In genomic region chr9:46298381-46298780, GRCm38 (mm10) we compare ENCODE assay signal across 32 mouse cellular contexts. TPM values are rescaled to one million over a fixed set of nuclear protein-coding genes. Genes with fewer than 3 reads are reported as not detected.
"Had no signal": no experiment of that assay in that cellular context is flagged by ENCODE, and none has a peak within 500 bp of the region (broad histone marks: within the 10 kb centered on the region; RNA-seq: fewer than 3 reads in every experiment).

No protein-coding gene starts in this region.

- DNase-seq: kidney, postnatal 14 days; left cerebral cortex, postnatal 4 days; lung, adult 18-20 months; lung, postnatal 10 days; lung, postnatal 36 days; retina, postnatal 1 day; right cerebral cortex, postnatal 25 days; thymus, adult 18-20 months; thymus, postnatal 36 days had no signal

- H3K27me3 ChIP-seq: limb, embryonic 12.5 days; limb, embryonic 15.5 days; lung, embryonic 15.5 days; midbrain, embryonic 13.5 days; neural tube, embryonic 13.5 days had no signal

- H3K27ac ChIP-seq: hindbrain, postnatal 0 days; limb, embryonic 12.5 days; limb, embryonic 15.5 days; liver, embryonic 14.5 days; lung, embryonic 15.5 days; midbrain, embryonic 10.5 days; midbrain, embryonic 13.5 days; neural tube, embryonic 13.5 days had no signal

- H3K9ac ChIP-seq: limb, embryonic 12.5 days; limb, embryonic 15.5 days; liver, embryonic 14.5 days; lung, embryonic 15.5 days; midbrain, embryonic 13.5 days; neural tube, embryonic 13.5 days had no signal

- ATAC-seq: hindbrain, postnatal 0 days; inflammation-experienced regulatory T-cells, adult 6 months; intestine, embryonic 16.5 days; midbrain, embryonic 13.5 days; midbrain, embryonic 16.5 days had no signal

- H3K4me3 ChIP-seq: limb, embryonic 12.5 days; limb, embryonic 15.5 days; lung, embryonic 15.5 days; megakaryocyte, embryonic 14.5 days; midbrain, embryonic 10.5 days; midbrain, embryonic 13.5 days; myocyte; neural tube, embryonic 13.5 days had no signal

- H3K4me2 ChIP-seq: limb, embryonic 12.5 days; limb, embryonic 15.5 days; lung, embryonic 15.5 days; midbrain, embryonic 13.5 days; neural tube, embryonic 13.5 days had no signal

- H3K9me3 ChIP-seq: limb, embryonic 12.5 days; limb, embryonic 15.5 days; lung, embryonic 15.5 days; megakaryocyte, embryonic 14.5 days; midbrain, embryonic 10.5 days; midbrain, embryonic 13.5 days; neural tube, embryonic 13.5 days had no signal

- H3K4me1 ChIP-seq: limb, embryonic 12.5 days; limb, embryonic 15.5 days; lung, embryonic 15.5 days; megakaryocyte, embryonic 14.5 days; midbrain, embryonic 10.5 days; midbrain, embryonic 13.5 days; neural tube, embryonic 13.5 days had no signal

RNA-seq across cellular contexts. Expression of gene 4931429L15Rik, which starts 21.4 kb away (rescaled TPM):
- total RNA-seq: hindbrain, postnatal 0 days; layer of hippocampus, adult 18-20 months; layer of hippocampus, postnatal 14 days; left cerebral cortex, adult 8-10 months; left cerebral cortex, postnatal 14 days; left cerebral cortex, postnatal 4 days; monocyte, adult 5-6 weeks; neutrophil, adult 5-6 weeks had no signal
- polyA plus RNA-seq: hindbrain, postnatal 0 days; inflammation-experienced regulatory T-cells, adult 6 months; limb, embryonic 12.5 days; limb, embryonic 15.5 days; liver, embryonic 14.5 days; lung, embryonic 15.5 days; midbrain, embryonic 10.5 days; midbrain, embryonic 16.5 days; myocyte; neural tube, embryonic 13.5 days; small intestine, adult 2 months; spleen, adult 2 months; stomach, embryonic 16.5 days had no signal

RNA-seq across cellular contexts. Expression of gene Apoa5, which starts 29.9 kb away (rescaled TPM):
- total RNA-seq: layer of hippocampus, adult 18-20 months; layer of hippocampus, postnatal 14 days; left cerebral cortex, adult 8-10 months; left cerebral cortex, postnatal 14 days; left cerebral cortex, postnatal 4 days; monocyte, adult 5-6 weeks; neutrophil, adult 5-6 weeks had no signal
- polyA plus RNA-seq: hindbrain, postnatal 0 days; inflammation-experienced regulatory T-cells, adult 6 months; limb, embryonic 15.5 days; lung, embryonic 15.5 days; midbrain, embryonic 10.5 days; midbrain, embryonic 13.5 days; midbrain, embryonic 16.5 days; myocyte; neural tube, embryonic 13.5 days; testis, adult 2 months had no signal

RNA-seq across cellular contexts. Expression of gene Apoa4, which starts 57.9 kb away (rescaled TPM):
- total RNA-seq: hindbrain, postnatal 0 days; layer of hippocampus, adult 18-20 months; layer of hippocampus, postnatal 14 days; left cerebral cortex, adult 8-10 months; left cerebral cortex, postnatal 14 days; left cerebral cortex, postnatal 4 days; monocyte, adult 5-6 weeks; neutrophil, adult 5-6 weeks had no signal
- polyA plus RNA-seq: hindbrain, postnatal 0 days; inflammation-experienced regulatory T-cells, adult 6 months; limb, embryonic 12.5 days; limb, embryonic 15.5 days; midbrain, embryonic 10.5 days; midbrain, embryonic 16.5 days; myocyte had no signal
